Mouse (Mus musculus): ENCODE results near the gene Rfk. TPM values are rescaled to one million over a fixed set of nuclear protein-coding genes. Genes with fewer than 3 reads are reported as not detected.

Gene Rfk
- polyA plus RNA-seq, 1 experiment from 2014 or later: 47.6 TPM

Other genes with a start within 250 kb of the Rfk start
- 0.56 and 0.98 TPM in 2 replicates for gene Gcnt1, start 21.2 kb upstream of the Rfk start, polyA plus RNA-seq (2014; fragmentation: Nextera tagmentation; extraction: Ambion mirVana)

Data from forebrain, embryonic 14.5 days (tissue).